Mouse (Mus musculus) lung, adult 2 months (tissue): ENCODE data around the gene Dnajc2.
A peak's percentile ranks its signal among the peaks of the same experiment; 100 is the strongest.

Experiments
- CTCF ChIP-seq: fragments of 200-500 bp; IDR thresholded peaks from 2 replicates; pipeline ENCODE4 v1.5.1; 2011; ENCODE audit warnings: mild to moderate bottlenecking, low read length, control low read depth; ENCODE audit not compliant: insufficient read depth
- POLR2A ChIP-seq: fragments of 200-500 bp; IDR thresholded peaks from 2 replicates; pipeline ENCODE4 v1.6.1; 2011; ENCODE audit warnings: low read depth, mild to moderate bottlenecking, control low read depth, low read length, borderline replicate concordance; ENCODE audit errors: extremely low read depth

- TF ChIP-seq CTCF: peak; percentile 78
- TF ChIP-seq POLR2A: peak; percentile 7; the same call in 1 of the 2 replicates
Measured at GRCm38 (mm10) chr5:21735584-21735983, 49.5 kb downstream of the Dnajc2 start.
